Mouse (Mus musculus) CH12.LX (cell line): Measurements from ENCODE around the gene Cep78. TPM values are rescaled to one million over a fixed set of nuclear protein-coding genes. Genes with fewer than 3 reads are reported as not detected.

Experiments
- DNase-seq: peaks from one replicate; pipeline ENCODE4 v3.0.0-alpha.2; 2013; ENCODE audit errors: extremely low read depth
- H3K27ac ChIP-seq: 2 replicates; pipeline ENCODE4 v1.5.1; 2012; ENCODE audit warnings: low read depth, mild to moderate bottlenecking, control low read depth, moderate library complexity; ENCODE audit not compliant: insufficient read depth
- H3K27me3 ChIP-seq: replicated peaks from 2 replicates; pipeline ENCODE3; 2012; ENCODE audit warnings: inconsistent platforms
- H3K36me3 ChIP-seq, 2 experiments: replicated peaks in 1 of 2; 2 replicates each; pipeline versions ENCODE3 to v1.6.1; 2012; ENCODE audit warnings: inconsistent platforms in 1 of 2, low read length in 1 of 2, mild to moderate bottlenecking in 1 of 2, mixed read lengths in 1 of 2, moderate library complexity in 1 of 2; ENCODE audit not compliant: control insufficient read depth in 1 of 2, insufficient read depth in 1 of 2
- H3K4me1 ChIP-seq, 2 experiments: 2 replicates each; pipeline ENCODE4 v1.6.1; 2012; ENCODE audit warnings: inconsistent platforms in 1 of 2, moderate library complexity in 1 of 2; ENCODE audit not compliant: insufficient read depth in 2 of 2, control insufficient read depth in 1 of 2
- H3K4me2 ChIP-seq: 2 replicates; pipeline ENCODE4 v1.6.1; 2012; ENCODE audit warnings: low read depth, mild to moderate bottlenecking, control low read depth; ENCODE audit not compliant: poor library complexity, insufficient read depth, severe bottlenecking
- H3K4me3 ChIP-seq, 3 experiments: fragments of 150-350 bp in 1 of 3; sonication (generic) in 1 of 3; replicated peaks in 1 of 3; 2 replicates each; pipeline versions ENCODE3 to v1.5.1; 2011 to 2012; ENCODE audit warnings: low read depth in 2 of 3, low read length in 2 of 3, mild to moderate bottlenecking in 2 of 3, moderate library complexity in 2 of 3, control low read depth in 1 of 3, improper control_type of control experiment in 1 of 3, inconsistent platforms in 1 of 3, mixed read lengths in 1 of 3; ENCODE audit not compliant: poor library complexity in 1 of 3
- H3K79me2 ChIP-seq: replicated peaks from 2 replicates; pipeline ENCODE4 v1.6.1; 2012; ENCODE audit warnings: mild to moderate bottlenecking, moderate library complexity; ENCODE audit not compliant: control insufficient read depth, poor library complexity, insufficient read depth, severe bottlenecking; ENCODE audit errors: extremely low read depth
- H3K9ac ChIP-seq: 2 replicates; pipeline ENCODE4 v1.6.1; 2012; ENCODE audit warnings: low read depth, mild to moderate bottlenecking, control low read depth, moderate library complexity; ENCODE audit not compliant: insufficient read depth
- H3K9me3 ChIP-seq: replicated peaks from 2 replicates; pipeline ENCODE3; 2012; ENCODE audit warnings: low read length, inconsistent platforms, mixed read lengths
- BHLHE40 ChIP-seq: IDR thresholded peaks from 2 replicates; pipeline ENCODE4 v1.6.1; 2011; ENCODE audit warnings: mild to moderate bottlenecking, low read depth, low read length, improper control_type of control experiment
- CHD1 ChIP-seq: IDR thresholded peaks from 2 replicates; pipeline ENCODE4 v1.6.1; 2012; ENCODE audit warnings: low read depth, low read length, improper control_type of control experiment, inconsistent platforms
- CHD2 ChIP-seq: IDR thresholded peaks from 2 replicates; pipeline ENCODE4 v1.6.1; 2011; ENCODE audit warnings: low read length, improper control_type of control experiment
- CTCF ChIP-seq, 2 experiments: IDR thresholded peaks in 1 of 2; conservative IDR thresholded peaks in 1 of 2; 2 replicates each; pipeline ENCODE4 v1.5.1; 2011 to 2012; ENCODE audit warnings: low read depth in 2 of 2, low read length in 2 of 2, improper control_type of control experiment in 1 of 2, inconsistent platforms in 1 of 2, mild to moderate bottlenecking in 1 of 2, moderate library complexity in 1 of 2
- HCFC1 ChIP-seq: IDR thresholded peaks from 2 replicates; pipeline ENCODE4 v1.6.1; 2012; ENCODE audit warnings: low read depth, mild to moderate bottlenecking, inconsistent platforms, low read length, improper control_type of control experiment
- MAX ChIP-seq: IDR thresholded peaks from 2 replicates; pipeline ENCODE4 v1.6.1; 2011; ENCODE audit warnings: low read length, improper control_type of control experiment
- MXI1 ChIP-seq: IDR thresholded peaks from 2 replicates; pipeline ENCODE4 v1.6.1; 2011; ENCODE audit warnings: mild to moderate bottlenecking, low read depth, low read length, improper control_type of control experiment
- NELFE ChIP-seq: IDR thresholded peaks from 2 replicates; pipeline ENCODE4 v1.6.1; 2011; ENCODE audit warnings: low read depth, low read length, improper control_type of control experiment
- POLR2A ChIP-seq: IDR thresholded peaks from 2 replicates; pipeline ENCODE4 v1.6.1; 2011; ENCODE audit warnings: low read depth, mild to moderate bottlenecking, improper control_type of control experiment, low read length
- POLR2AphosphoS2 ChIP-seq: IDR thresholded peaks from 2 replicates; pipeline ENCODE4 v1.6.1; 2011; ENCODE audit warnings: low read depth, low read length, improper control_type of control experiment
- RCOR1 ChIP-seq: conservative IDR thresholded peaks from 2 replicates; pipeline ENCODE4 v1.6.1; 2012; ENCODE audit warnings: low read depth, mild to moderate bottlenecking, inconsistent platforms, low read length, improper control_type of control experiment
- SIN3A ChIP-seq: IDR thresholded peaks from 2 replicates; pipeline ENCODE4 v1.6.1; 2012; ENCODE audit warnings: low read length, improper control_type of control experiment, inconsistent platforms
- TBP ChIP-seq: conservative IDR thresholded peaks from 2 replicates; pipeline ENCODE4 v1.6.1; 2011; ENCODE audit warnings: low read depth, low read length, improper control_type of control experiment
- UBTF ChIP-seq: IDR thresholded peaks from 2 replicates; pipeline ENCODE4 v1.6.1; 2012; ENCODE audit warnings: low read depth, mild to moderate bottlenecking, inconsistent platforms, low read length, improper control_type of control experiment, moderate library complexity
- USF1 ChIP-seq: IDR thresholded peaks from 2 replicates; pipeline ENCODE4 v1.6.1; 2014; ENCODE audit warnings: low read depth, mild to moderate bottlenecking, inconsistent platforms, low read length, improper control_type of control experiment
- ZNF384 ChIP-seq: IDR thresholded peaks from 2 replicates; pipeline ENCODE4 v1.6.1; 2012; ENCODE audit warnings: low read depth, low read length, improper control_type of control experiment, inconsistent platforms
- dilution Hi-C: fragments of 300-500 bp; cut with MboI; formaldehyde crosslinking; loops from 2 replicates; pipeline ENCODE4 v1.14.3; 2020; ENCODE audit warnings: low sequenced_read_pairs; ENCODE audit not compliant: extremely low pct_unique_long_range_greater_than_20kb, extremely low pct_ligation_motif_present
- in situ Hi-C: fragments of 300-500 bp; cut with MboI; formaldehyde crosslinking; loops from 3 replicates; pipeline ENCODE4 v1.14.3; 2019; ENCODE audit warnings: low sequenced_read_pairs, low pct_ligation_motif_present, low pct_unique_long_range_greater_than_20kb, mixed read lengths
- polyA plus RNA-seq: library from polyadenylated mRNA; unstranded; fragments of >175 nt; gene quantifications from 2 replicates; pipeline ENCODE4 v1.2.1, GENCODE M21; 2012; ENCODE audit warnings: low read depth; ENCODE audit not compliant: insufficient read length
- total RNA-seq, 2 experiments: library from RNA; depleted of rRNA; stranded (reverse); fragments of 300-350 nt in 1 of 2; fragments of >200 nt in 1 of 2; gene quantifications; 2 replicates each; pipeline ENCODE4 v1.2.3; 2012 to 2014

The Cep78 gene
- total and polyA plus RNA-seq, 3 experiments = 9.9 to 18.3 (median 11.7) TPM

DNA sequence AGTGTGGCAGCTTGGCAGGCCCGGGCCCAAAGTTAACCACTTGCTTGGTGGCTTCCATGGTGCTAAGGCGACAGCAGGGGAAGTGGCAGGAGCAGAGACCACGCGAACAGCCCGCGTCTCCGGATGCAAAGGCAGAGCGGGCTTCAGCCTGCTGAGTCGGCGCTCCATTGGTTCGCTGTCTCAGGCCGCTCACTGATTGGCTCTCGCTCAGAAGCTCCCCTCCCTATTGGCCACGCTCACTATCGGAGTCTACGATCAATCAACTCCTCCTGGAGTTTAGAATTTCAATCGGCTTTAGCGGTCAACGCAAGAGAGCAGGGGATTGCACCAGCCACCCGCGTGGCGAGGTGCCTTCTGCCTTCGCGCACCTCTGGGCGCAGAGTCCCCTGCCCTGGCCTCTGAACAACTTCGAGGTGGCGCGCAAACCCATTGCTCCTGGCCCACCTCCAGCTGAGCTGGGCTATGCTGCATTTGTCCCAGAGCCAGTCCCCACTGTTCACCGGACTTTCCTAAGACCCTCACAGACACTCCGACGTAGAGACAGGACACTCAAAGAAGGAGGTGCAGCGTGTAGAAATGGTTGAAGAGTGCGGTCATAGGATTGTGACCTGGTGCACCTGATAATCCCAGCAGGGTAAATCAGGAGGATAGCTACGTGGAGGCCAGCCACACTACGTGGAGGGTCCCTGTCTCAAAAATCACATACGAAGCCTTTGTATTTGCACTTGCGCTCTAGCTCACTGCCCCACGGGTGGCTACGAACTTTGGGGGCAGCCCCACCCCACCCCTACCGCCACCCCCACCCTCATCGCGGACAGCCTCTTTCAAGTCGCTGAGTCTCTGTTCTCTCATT is 59.7 kb downstream of the Cep78 start (continued):
- TF ChIP-seq HCFC1 = peak; percentile 64
- TF ChIP-seq USF1 = no peak
- TF ChIP-seq SIN3A = peak; percentile 89
- TF ChIP-seq UBTF = no peak
- TF ChIP-seq MXI1 = peak; percentile 95
- peak; percentile 93 for TF ChIP-seq POLR2A
- TF ChIP-seq POLR2AphosphoS2 = peak; percentile 79; the same call in 1 of the 2 replicates

DNA sequence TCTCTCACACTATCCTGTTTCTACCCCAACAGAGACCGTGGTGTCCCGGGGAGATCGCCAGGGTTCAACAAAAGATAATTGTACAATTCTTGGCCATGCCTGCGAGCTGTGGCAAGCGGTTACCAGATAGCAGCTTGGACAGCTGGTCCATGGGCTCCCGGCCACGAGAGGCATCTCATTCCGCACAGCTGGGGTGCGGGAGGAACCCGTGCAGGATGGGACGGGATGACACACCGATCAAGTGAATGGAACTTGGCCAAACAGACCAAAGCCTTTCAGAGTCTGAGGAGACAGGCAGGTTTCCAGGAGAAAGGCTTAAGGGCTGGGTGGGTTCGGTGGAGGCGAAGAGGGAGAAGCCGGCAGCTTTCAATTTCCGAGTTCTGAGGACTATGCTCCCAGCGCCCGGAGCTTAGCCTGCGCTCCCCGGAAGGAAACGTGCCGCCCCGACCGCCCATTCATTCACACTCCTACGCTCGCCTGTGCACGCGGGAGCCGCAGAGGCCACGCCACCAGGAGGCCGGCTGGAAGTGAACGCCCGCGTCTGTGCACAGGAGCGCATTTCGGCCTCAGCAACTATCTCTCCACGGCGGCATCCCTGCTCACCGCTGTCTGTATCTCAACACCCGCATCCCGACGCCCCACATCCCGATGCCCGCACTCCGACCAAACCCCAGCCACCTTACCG is 60.5 kb downstream of the Cep78 start:
- DNase-seq = peak; percentile 16
- in situ Hi-C loops (no loop called here), dilution Hi-C loops (no loop called here)
- H3K9ac ChIP-seq = peak overlapping the region; percentile 91
- H3K4me2 ChIP-seq = peak overlapping the region; percentile 70; the same call in 1 of the 2 replicates
- peaks cover 3 to 27% of the 10 kb centered on the region in 2 experiments for H3K4me1 ChIP-seq
- no peak for TF ChIP-seq RCOR1
- TF ChIP-seq ZNF384 = no peak
- peak; percentile 68 for TF ChIP-seq BHLHE40
- TF ChIP-seq CHD2 = no peak
- peak; percentile 17; the same call in 1 of the 2 replicates for TF ChIP-seq CHD1
- TF ChIP-seq, all 38 proteins: peak for 2
- Histone ChIP-seq H3K36me3 (peaks cover 11 to 26% of the 10 kb centered on the region in 2 experiments), H3K27ac (peak overlapping the region; percentile 82), H3K9me3 (peaks cover 2% of the 10 kb centered on the region), H3K79me2 (peaks cover 44% of the 10 kb centered on the region), H3K4me3 (peak overlapping the region; percentile 88 to 99 (median 97)), H3K27me3 (no peaks in the 10 kb centered on the region)

DNA sequence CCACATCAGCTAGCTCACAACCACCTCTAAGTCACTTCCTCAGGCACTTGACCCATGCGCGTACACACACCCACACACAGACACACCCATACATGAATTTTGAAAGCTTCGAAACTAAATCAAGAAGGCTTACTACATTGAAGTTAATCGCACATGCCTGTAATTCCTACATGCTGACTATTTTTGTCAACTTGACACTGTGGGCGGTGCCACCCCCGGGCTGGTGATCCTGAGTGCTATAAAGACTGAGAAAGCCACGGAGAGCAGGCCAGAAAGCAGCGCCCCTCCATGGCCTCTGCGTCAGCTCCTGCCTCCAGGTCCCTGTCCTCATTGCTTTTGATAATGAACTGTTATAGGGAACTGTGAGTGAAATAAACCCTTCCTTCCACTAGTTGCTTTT is 61.4 kb downstream of the Cep78 start:
- in situ Hi-C loops = no loop called here

More for the DNA sequence above, 61.4 kb downstream of the Cep78 start:
- Histone ChIP-seq H3K27ac (no peak overlapping the region), H3K4me3 (peak overlapping the region; percentile 88 to 99 (median 97)), H3K36me3 (peaks cover 17 to 34% of the 10 kb centered on the region in 2 experiments), H3K9me3 (peaks cover 2% of the 10 kb centered on the region), H3K4me2 (peak overlapping the region; percentile 70), H3K4me1 (peaks cover 3 to 27% of the 10 kb centered on the region in 2 experiments), H3K79me2 (peaks cover 49% of the 10 kb centered on the region), H3K9ac (peak overlapping the region; percentile 91), H3K27me3 (no peaks in the 10 kb centered on the region)
- DNase-seq = peak; percentile 45
- TF ChIP-seq SIN3A = peak; percentile 79
- 0 out of 2 replicates have a peak, but pooled peaks have one; percentile 45 for TF ChIP-seq UBTF
- peak in 1 of 2 experiments; percentile 28; a peak in 2 of 4 replicates for TF ChIP-seq CTCF (conservative IDR thresholded peaks at IDR 0.05 in 1 of 2, IDR thresholded peaks at IDR 0.05 in 1 of 2; ENCODE audit: low read depth in 2 of 2, low read length in 2 of 2)
- no peak for TF ChIP-seq NELFE
- TF ChIP-seq MAX = peak; percentile 25; the same call in 1 of the 2 replicates
- TF ChIP-seq BHLHE40 = no peak; the same call in 1 of the 2 replicates
- TF ChIP-seq TBP = 0 out of 2 replicates have a peak, but pooled peaks have one; percentile 24
- TF ChIP-seq MXI1 = peak; percentile 90
- dilution Hi-C loops = no loop called here
